Mouse (Mus musculus): Measurements from ENCODE around the gene Ahcyl2. TPM values are rescaled to one million over a fixed set of nuclear protein-coding genes. Genes with fewer than 3 reads are reported as not detected.
A peak's percentile ranks its signal among the peaks of the same experiment; 100 is the strongest.
"Not testable (repeated sequence)": the region's sequence is repeated elsewhere in the genome, so short reads cannot be mapped to it uniquely, and the experiment has no call there.

The Ahcyl2 gene
- polyA plus RNA-seq, 1 experiment from 2014 or later = 17.1 TPM

- ATAC-seq = no peak
- H3K36me3 ChIP-seq (ENCODE audit: insufficient read depth, low read length) = no peaks in the 10 kb centered on the region
- WGBS = 86% methylated on average over 4 of the region's 4 CpGs
These were observed 11.3 kb upstream of the Ahcyl2 start for GRCm38 (mm10) chr6:29756476-29756875.

GRCm38 (mm10) chr6:29758417-29758816, 9.4 kb upstream of the Ahcyl2 start:
- Histone ChIP-seq H3K9ac (replicated peaks; ENCODE audit: low read depth) (no peak overlapping the region), H3K4me1 (ENCODE audit: insufficient read depth, low read depth, low read length) (no peaks in the 10 kb centered on the region), H3K4me2 (replicated peaks; ENCODE audit: low read depth, low read length) (no peak overlapping the region), H3K36me3 (ENCODE audit: insufficient read depth, low read length) (no peaks in the 10 kb centered on the region), H3K27ac (ENCODE audit: low read length) (no peak overlapping the region), H3K9me3 (ENCODE audit: low read length) (no peaks in the 10 kb centered on the region), H3K27me3 (replicated peaks; ENCODE audit: insufficient read depth, low read length) (no peaks in the 10 kb centered on the region), H3K4me3 (ENCODE audit: low read depth, low read length) (no peak overlapping the region)
- WGBS = 41% methylated on average over 4 of the region's 4 CpGs
- TF ChIP-seq EP300 (IDR thresholded peaks at IDR 0.05) (no peak), CTCF (IDR thresholded peaks at IDR 0.05) (peak; percentile 94)
- ATAC-seq = peak; percentile 37; the same call in 1 of the 2 replicates
- DNase-seq (ENCODE audit: low spot score) = peak; percentile 77

More at GRCm38 (mm10) chr6:29756476-29756875, 11.3 kb upstream of the Ahcyl2 start:
- TF ChIP-seq CTCF (IDR thresholded peaks at IDR 0.05) (no peak), EP300 (IDR thresholded peaks at IDR 0.05) (no peak)
- Histone ChIP-seq H3K27me3 (replicated peaks; ENCODE audit: insufficient read depth, low read length) (no peaks in the 10 kb centered on the region), H3K4me3 (ENCODE audit: low read depth, low read length) (no peak overlapping the region), H3K27ac (ENCODE audit: low read length) (no peak overlapping the region), H3K4me1 (ENCODE audit: insufficient read depth, low read depth, low read length) (no peaks in the 10 kb centered on the region), H3K4me2 (replicated peaks; ENCODE audit: low read depth, low read length) (no peak overlapping the region), H3K9me3 (ENCODE audit: low read length) (no peaks in the 10 kb centered on the region), H3K9ac (replicated peaks; ENCODE audit: low read depth) (no peak overlapping the region)
- no peak for DNase-seq (ENCODE audit: low spot score)

- TF ChIP-seq EP300 (IDR thresholded peaks at IDR 0.05) (no peak), CTCF (IDR thresholded peaks at IDR 0.05) (no peak)
- ATAC-seq (no peak), DNase-seq (ENCODE audit: low spot score) (no peak)
- no peaks in the 10 kb centered on the region for H3K27me3 ChIP-seq (replicated peaks; ENCODE audit: insufficient read depth, low read length)
- 87% methylated on average over 13 of the region's 13 CpGs for WGBS
- no peak overlapping the region for H3K4me2 ChIP-seq (replicated peaks; ENCODE audit: low read depth, low read length)
- H3K4me3 ChIP-seq (ENCODE audit: low read depth, low read length) = no peak overlapping the region
- no peaks in the 10 kb centered on the region for H3K4me1 ChIP-seq (ENCODE audit: insufficient read depth, low read depth, low read length)
- H3K36me3 ChIP-seq (ENCODE audit: insufficient read depth, low read length) = no peaks in the 10 kb centered on the region
- no peak overlapping the region for H3K9ac ChIP-seq (replicated peaks; ENCODE audit: low read depth)
- no peak overlapping the region for H3K27ac ChIP-seq (ENCODE audit: low read length)
- no peaks in the 10 kb centered on the region for H3K9me3 ChIP-seq (ENCODE audit: low read length)
These were observed 8.7 kb upstream of the Ahcyl2 start for GRCm38 (mm10) chr6:29759012-29759679.

- H3K36me3 ChIP-seq (ENCODE audit: insufficient read depth, low read length); H3K9me3 ChIP-seq (ENCODE audit: low read length); H3K27ac ChIP-seq (ENCODE audit: low read length); H3K4me1 ChIP-seq (ENCODE audit: insufficient read depth, low read depth, low read length); ATAC-seq; DNase-seq (ENCODE audit: low spot score); H3K4me3 ChIP-seq (ENCODE audit: low read depth, low read length); H3K9ac ChIP-seq (replicated peaks; ENCODE audit: low read depth); H3K27me3 ChIP-seq (replicated peaks; ENCODE audit: insufficient read depth, low read length); H3K4me2 ChIP-seq (replicated peaks; ENCODE audit: low read depth, low read length): not testable (repeated sequence)
- WGBS = 94% methylated on average over 2 of the region's 2 CpGs
These were observed 7.4 kb upstream of the Ahcyl2 start for GRCm38 (mm10) chr6:29760397-29760796.

- no peak overlapping the region for H3K4me2 ChIP-seq (replicated peaks; ENCODE audit: low read depth, low read length)
- TF ChIP-seq EP300 (IDR thresholded peaks at IDR 0.05) (no peak), CTCF (IDR thresholded peaks at IDR 0.05) (no peak)
- ATAC-seq (no peak), DNase-seq (ENCODE audit: low spot score) (no peak)
- no peak overlapping the region for H3K9ac ChIP-seq (replicated peaks; ENCODE audit: low read depth)
- H3K27ac ChIP-seq (ENCODE audit: low read length) = no peak overlapping the region
- no peak overlapping the region for H3K4me3 ChIP-seq (ENCODE audit: low read depth, low read length)
- H3K9me3 ChIP-seq (ENCODE audit: low read length) = no peaks in the 10 kb centered on the region
- no peaks in the 10 kb centered on the region for H3K27me3 ChIP-seq (replicated peaks; ENCODE audit: insufficient read depth, low read length)
- H3K36me3 ChIP-seq (ENCODE audit: insufficient read depth, low read length) = no peaks in the 10 kb centered on the region
- 91% methylated on average over 4 of the region's 4 CpGs for WGBS
- H3K4me1 ChIP-seq (ENCODE audit: insufficient read depth, low read depth, low read length) = no peaks in the 10 kb centered on the region
These were observed 6.5 kb upstream of the Ahcyl2 start for GRCm38 (mm10) chr6:29761282-29761681.

GRCm38 (mm10) chr6:29762524-29762923, 5.3 kb upstream of the Ahcyl2 start:
- peak; percentile 39 for ATAC-seq
- H3K9ac ChIP-seq (replicated peaks; ENCODE audit: low read depth) = no peak overlapping the region

More at GRCm38 (mm10) chr6:29762524-29762923, 5.3 kb upstream of the Ahcyl2 start:
- no peak overlapping the region for H3K27ac ChIP-seq (ENCODE audit: low read length)
- no peaks in the 10 kb centered on the region for H3K27me3 ChIP-seq (replicated peaks; ENCODE audit: insufficient read depth, low read length)
- H3K36me3 ChIP-seq (ENCODE audit: insufficient read depth, low read length) = no peaks in the 10 kb centered on the region
- no peaks in the 10 kb centered on the region for H3K9me3 ChIP-seq (ENCODE audit: low read length)
- 43% methylated on average over 4 of the region's 4 CpGs for WGBS
- peak; percentile 64 for DNase-seq (ENCODE audit: low spot score)
- TF ChIP-seq CTCF (IDR thresholded peaks at IDR 0.05) (peak; percentile 82), EP300 (IDR thresholded peaks at IDR 0.05) (no peak)
- H3K4me3 ChIP-seq (ENCODE audit: low read depth, low read length) = no peak overlapping the region
- no peaks in the 10 kb centered on the region for H3K4me1 ChIP-seq (ENCODE audit: insufficient read depth, low read depth, low read length)
- H3K4me2 ChIP-seq (replicated peaks; ENCODE audit: low read depth, low read length) = no peak overlapping the region

Measured in lung, postnatal 0 days (tissue).